In genomic region chr7:110189951-110190350, GRCm38 (mm10) we compare ENCODE assay signal across 9 mouse cellular contexts. TPM values are rescaled to one million over a fixed set of nuclear protein-coding genes. Genes with fewer than 3 reads are reported as not detected.
DNase-seq lines count a peak whose midpoint lies in the region; ATAC-seq and TF ChIP-seq lines count a peak whose summit lies in the region.
"Had no signal": no experiment of that assay in that cellular context is flagged by ENCODE, and none has a peak within 500 bp of the region (broad histone marks: within the 10 kb centered on the region; RNA-seq: fewer than 3 reads in every experiment).

No protein-coding gene starts in this region.

- no peaks in the 10 kb centered on the region for H3K9me3 ChIP-seq in heart, embryonic 10.5 days
- H3K9me3 ChIP-seq in kidney, embryonic 15.5 days (replicated peaks), result no peaks in the 10 kb centered on the region

- 44% methylated on average over 7 of the region's 7 CpGs for WGBS in heart, embryonic 10.5 days
- WGBS in kidney, embryonic 15.5 days, result 28% methylated on average over 7 of the region's 7 CpGs

- H3K4me2 ChIP-seq in kidney, embryonic 15.5 days, result no peak overlapping the region
- peak overlapping the region; percentile 45 for H3K4me2 ChIP-seq in myocyte (ENCODE audit: low read depth)

- no peaks in the 10 kb centered on the region for H3K27me3 ChIP-seq in heart, embryonic 10.5 days (ENCODE audit: insufficient read depth, poor library complexity, severe bottlenecking)
- no peaks in the 10 kb centered on the region for H3K27me3 ChIP-seq in kidney, embryonic 15.5 days
- H3K27me3 ChIP-seq in myocyte (ENCODE audit: control insufficient read depth, insufficient read depth, insufficient read length), result no peaks in the 10 kb centered on the region

- H3ac ChIP-seq in myocyte (ENCODE audit: control insufficient read depth, insufficient read length), result no peak overlapping the region

- TF ChIP-seq CTCF in gastrocnemius, adult 2 months (IDR thresholded peaks at IDR 0.05), result no peak

- no peak overlapping the region for H3K4me3 ChIP-seq in gastrocnemius, adult 2 months
- no peak overlapping the region for H3K4me3 ChIP-seq in heart, embryonic 10.5 days
- H3K4me3 ChIP-seq in kidney, embryonic 15.5 days (replicated peaks), result no peak overlapping the region
- no peak overlapping the region for H3K4me3 ChIP-seq in myocyte

- H3K27ac ChIP-seq in gastrocnemius, adult 2 months, result peak overlapping the region; percentile 75
- H3K27ac ChIP-seq in heart, embryonic 10.5 days, result peak overlapping the region; percentile 22; the same call in 1 of the 2 replicates
- H3K27ac ChIP-seq in kidney, embryonic 15.5 days, result peak overlapping the region; percentile 38

- no peak overlapping the region for H3K9ac ChIP-seq in kidney, embryonic 15.5 days

- H3K79me2 ChIP-seq in myocyte (ENCODE audit: control insufficient read depth, insufficient read depth), result no peaks in the 10 kb centered on the region

- ATAC-seq in kidney, embryonic 15.5 days (replicated peaks; ENCODE audit: low FRiP score), result 0 out of 2 replicates have a peak, but pooled peaks have one; percentile 40

- DNase-seq in gastrocnemius, adult 2 months, result no peak
- DNase-seq in gastrocnemius, postnatal 25 days, result no peak
- DNase-seq in heart, embryonic 10.5 days (ENCODE audit: low spot score), result no peak
- no peak for DNase-seq in frontal cortex, postnatal 10 days (ENCODE audit: low spot score in 2 of 2)
- no peak for DNase-seq in cerebellum, adult 8-10 months
- DNase-seq in frontal cortex, postnatal 14 days (ENCODE audit: low spot score in 2 of 2), result no peak
- DNase-seq: gastrocnemius, postnatal 36 days had no signal

- H3K4me1 ChIP-seq in heart, embryonic 10.5 days, result peaks cover 6% of the 10 kb centered on the region; the same call in 1 of the 2 replicates
- no peaks in the 10 kb centered on the region for H3K4me1 ChIP-seq in kidney, embryonic 15.5 days

- TF ChIP-seq POLR2A in myocyte (IDR thresholded peaks at IDR 0.05; ENCODE audit: insufficient read length, low read depth), result no peak

- intact Hi-C loops in gastrocnemius, adult 2 months (cut with DNase I), result no loop called here

- no peaks in the 10 kb centered on the region for H3K36me3 ChIP-seq in heart, embryonic 10.5 days
- no peaks in the 10 kb centered on the region for H3K36me3 ChIP-seq in kidney, embryonic 15.5 days
- no peaks in the 10 kb centered on the region for H3K36me3 ChIP-seq in myocyte (ENCODE audit: control insufficient read depth, insufficient read depth)

TF ChIP-seq in myocyte, 11 proteins besides CTCF, POLR2A, EP300 and RAD21:
- TF ChIP-seq CEBPB (IDR thresholded peaks at IDR 0.05; ENCODE audit: insufficient read depth, poor library complexity, severe bottlenecking), result no peak
- TF ChIP-seq E2F4 (IDR thresholded peaks at IDR 0.05; ENCODE audit: insufficient read depth), result no peak
TF ChIP-seq in myocyte: peak in this region for 0.

RNA-seq across cellular contexts. Expression of gene Swap70, which starts 31.6 kb away (rescaled TPM):
- 1 to 10 TPM; 4.8 to 7.2 TPM for total RNA-seq in gastrocnemius, adult 2 months (2021)
- total RNA-seq in gastrocnemius, postnatal 25 days (2021), result 1 to 10 TPM; 5.7 to 6.2 TPM
- polyA plus RNA-seq in heart, embryonic 10.5 days (2016; fragmentation: Nextera tagmentation; extraction: Ambion mirVana), result 22.8 and 26.6 TPM in 2 replicates
- polyA plus RNA-seq in kidney, embryonic 15.5 days (2015; fragmentation: Nextera tagmentation; extraction: Ambion mirVana), result 29.2 and 32.8 TPM in 2 replicates
- polyA plus RNA-seq in myocyte (2012; fragmentation: generic; extraction: Trizol), result 11.4 TPM

Comparison
In these comparisons a context has a peak if more than half of its experiments do, and no peak if none do; other contexts are left out.
1. H3K27ac ChIP-seq: peak in every context shown above with its lines; median percentile 75 in gastrocnemius, adult 2 months; 38 in kidney, embryonic 15.5 days; 22 in heart, embryonic 10.5 days.